Comparison of ENCODE assay signal across 8 mouse cellular contexts in genomic region chr13:63272017-63272601, GRCm38 (mm10).
A peak's percentile ranks its signal among the peaks of the same experiment; 100 is the strongest.
DNase-seq lines count a peak whose midpoint lies in the region; ATAC-seq lines count a peak whose summit lies in the region.

No protein-coding gene starts in this region.

- H3K36me3 ChIP-seq in neural tube, embryonic 11.5 days (ENCODE audit: control insufficient read depth, insufficient read depth, low read length), result no peaks in the 10 kb centered on the region
- no peaks in the 10 kb centered on the region for H3K36me3 ChIP-seq in hindbrain, embryonic 11.5 days (ENCODE audit: control insufficient read depth, insufficient read depth, low read length)
- no peaks in the 10 kb centered on the region for H3K36me3 ChIP-seq in liver, embryonic 12.5 days

- peaks cover 9% of the 10 kb centered on the region for H3K4me1 ChIP-seq in neural tube, embryonic 11.5 days (ENCODE audit: control insufficient read depth, insufficient read depth, low read length)
- 0 out of 2 replicates have a peak, but pooled peaks cover 6% of the 10 kb centered on the region for H3K4me1 ChIP-seq in hindbrain, embryonic 11.5 days (replicated peaks; ENCODE audit: control insufficient read depth, insufficient read depth, low read length)
- peaks cover 32% of the 10 kb centered on the region for H3K4me1 ChIP-seq in liver, embryonic 12.5 days

- intact Hi-C loops in left cerebral cortex, postnatal 25 days (cut with DNase I), result no loop called here
- intact Hi-C loops in left cerebral cortex, postnatal 36 days (cut with DNase I), result no loop called here

- H3K4me2 ChIP-seq in neural tube, embryonic 11.5 days (ENCODE audit: low read depth), result peak overlapping the region; percentile 69
- peak overlapping the region; percentile 62 for H3K4me2 ChIP-seq in hindbrain, embryonic 11.5 days (replicated peaks; ENCODE audit: low read depth, low read length)
- peak overlapping the region; percentile 63 for H3K4me2 ChIP-seq in liver, embryonic 12.5 days

- peak; percentile 22 for DNase-seq in neural tube, embryonic 11.5 days (ENCODE audit: low spot score)
- DNase-seq in neural tube, embryonic 10.5 days (ENCODE audit: extremely low spot score, low spot score), result no peak
- peak; percentile 65 for DNase-seq in hindbrain, embryonic 11.5 days (ENCODE audit: low spot score)
- no peak for DNase-seq in B cell, adult 2 months
- no peak for DNase-seq in left cerebral cortex, postnatal 25 days (ENCODE audit: low spot score in 2 of 2)
- DNase-seq in frontal cortex, adult 2 months (ENCODE audit: extremely low spot score in 1 of 2, low spot score in 1 of 2), result no peak
- DNase-seq in left cerebral cortex, postnatal 36 days (ENCODE audit: low spot score in 2 of 2), result no peak

- ATAC-seq in neural tube, embryonic 11.5 days (ENCODE audit: insufficient read depth, low FRiP score, low TSS enrichment), result peak; percentile 56
- ATAC-seq in hindbrain, embryonic 11.5 days (ENCODE audit: low FRiP score), result peak; percentile 48
- ATAC-seq in liver, embryonic 12.5 days, result no peak; the same call in 1 of the 2 replicates

- no peak overlapping the region for H3K27ac ChIP-seq in neural tube, embryonic 11.5 days (ENCODE audit: low read depth, low read length)
- no peak overlapping the region for H3K27ac ChIP-seq in hindbrain, embryonic 11.5 days (ENCODE audit: low read depth, low read length)
- no peak overlapping the region for H3K27ac ChIP-seq in liver, embryonic 12.5 days

- H3K27me3 ChIP-seq in neural tube, embryonic 11.5 days (ENCODE audit: control insufficient read depth, insufficient read depth, low read length), result peaks cover 4% of the 10 kb centered on the region; the same call in 1 of the 2 replicates
- peaks cover 24% of the 10 kb centered on the region for H3K27me3 ChIP-seq in hindbrain, embryonic 11.5 days (ENCODE audit: control insufficient read depth, insufficient read depth, low read length)
- peaks cover 14% of the 10 kb centered on the region; the same call in 1 of the 2 replicates for H3K27me3 ChIP-seq in liver, embryonic 12.5 days (replicated peaks)

- peak overlapping the region; percentile 46 for H3K9ac ChIP-seq in neural tube, embryonic 11.5 days (ENCODE audit: low read length)
- H3K9ac ChIP-seq in hindbrain, embryonic 11.5 days (ENCODE audit: low read depth, low read length), result no peak overlapping the region
- no peak overlapping the region for H3K9ac ChIP-seq in liver, embryonic 12.5 days

- H3K9me3 ChIP-seq in neural tube, embryonic 11.5 days (ENCODE audit: control insufficient read depth, low read length), result no peaks in the 10 kb centered on the region
- no peaks in the 10 kb centered on the region for H3K9me3 ChIP-seq in hindbrain, embryonic 11.5 days (ENCODE audit: control insufficient read depth, low read length)
- H3K9me3 ChIP-seq in liver, embryonic 12.5 days (replicated peaks), result no peaks in the 10 kb centered on the region

- H3K4me3 ChIP-seq in neural tube, embryonic 11.5 days (ENCODE audit: low read depth, low read length), result peak overlapping the region; percentile 41
- H3K4me3 ChIP-seq in hindbrain, embryonic 11.5 days (ENCODE audit: low read depth, low read length), result peak overlapping the region; percentile 31
- peak overlapping the region; percentile 41 for H3K4me3 ChIP-seq in liver, embryonic 12.5 days

- 7% methylated on average over 16 of the region's 16 CpGs for WGBS in neural tube, embryonic 11.5 days
- WGBS in hindbrain, embryonic 11.5 days, result 4% methylated on average over 16 of the region's 16 CpGs
- WGBS in liver, embryonic 12.5 days (ENCODE audit: insufficient replicate concordance), result 10% methylated on average over 16 of the region's 16 CpGs

Comparison
In these comparisons a context has a peak if more than half of its experiments do, and no peak if none do; other contexts are left out.
1. DNase-seq: peak in neural tube, embryonic 11.5 days (single experiment) and hindbrain, embryonic 11.5 days (single experiment); none in neural tube, embryonic 10.5 days (single experiment), B cell, adult 2 months (0 of 2), left cerebral cortex, postnatal 25 days (0 of 2), frontal cortex, adult 2 months (0 of 2) and left cerebral cortex, postnatal 36 days (0 of 2).
2. Peak in every context shown above with its lines, with median percentiles within 50 percentile points of each other: H3K4me2 ChIP-seq and H3K4me3 ChIP-seq.